Mouse (Mus musculus) CD4-positive helper T cell, adult 2 months (primary cell): ENCODE measurements around the gene Serp2.

Experiments
- DNase-seq: peaks from one replicate; pipeline ENCODE4 v3.0.0-alpha.2; 2012; ENCODE audit warnings: low read depth, missing footprints, low spot score

The Serp2 gene

DNA sequence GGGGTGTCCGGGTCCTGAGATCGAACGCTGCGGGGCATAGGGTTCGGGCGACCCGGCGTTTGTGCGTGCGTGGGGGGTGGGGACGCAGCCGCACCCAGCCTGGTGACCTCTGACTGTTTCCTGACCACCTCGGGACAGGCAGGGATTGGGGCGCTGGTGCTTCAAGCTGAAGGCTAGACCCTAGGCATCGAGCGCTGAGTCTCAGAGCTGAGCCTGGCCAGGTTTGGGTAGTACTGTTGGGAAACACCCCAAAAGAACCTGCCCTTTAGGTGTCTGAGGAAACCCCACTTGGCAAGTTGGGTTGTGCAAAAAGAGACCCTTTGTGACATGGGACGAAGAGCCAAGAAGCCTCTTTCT, at the start of gene Serp2:
Gene Serp2, minus strand, starts transcription at position 38 of the 357 bp plus-strand sequence.
- DNase-seq, result no peak

GRCm38 (mm10) chr14:76605931-76606534, 49.3 kb upstream of the Serp2 start:
- DNase-seq, result no peak

GRCm38 (mm10) chr14:76604012-76604411, 47.3 kb upstream of the Serp2 start:
- no peak for DNase-seq

- DNase-seq, result no peak
Observed at GRCm38 (mm10) chr14:76601654-76602053, 45.0 kb upstream of the Serp2 start.

- no peak for DNase-seq
Observed at GRCm38 (mm10) chr14:76600391-76600790, 43.7 kb upstream of the Serp2 start.

DNA sequence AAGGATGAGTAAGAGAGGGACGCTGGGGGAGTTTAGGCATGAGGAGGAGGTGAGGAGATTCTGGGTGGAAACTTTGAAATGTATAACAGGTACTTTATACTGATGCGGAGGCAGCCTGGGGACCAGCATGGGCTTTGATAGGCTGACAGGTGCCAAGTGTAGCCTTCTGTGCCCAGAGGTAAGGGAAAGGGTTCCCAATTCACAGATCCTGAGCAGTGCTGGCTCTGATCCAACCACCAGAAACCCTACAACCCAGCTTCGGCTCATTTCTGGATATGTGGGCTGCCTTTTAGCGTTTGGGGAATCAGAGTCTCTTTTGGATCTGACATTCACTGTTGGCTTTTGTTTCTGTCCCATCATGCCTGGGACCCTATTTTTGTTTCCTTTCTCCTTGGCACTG, 43.0 kb upstream of the Serp2 start:
- DNase-seq, result no peak

DNA sequence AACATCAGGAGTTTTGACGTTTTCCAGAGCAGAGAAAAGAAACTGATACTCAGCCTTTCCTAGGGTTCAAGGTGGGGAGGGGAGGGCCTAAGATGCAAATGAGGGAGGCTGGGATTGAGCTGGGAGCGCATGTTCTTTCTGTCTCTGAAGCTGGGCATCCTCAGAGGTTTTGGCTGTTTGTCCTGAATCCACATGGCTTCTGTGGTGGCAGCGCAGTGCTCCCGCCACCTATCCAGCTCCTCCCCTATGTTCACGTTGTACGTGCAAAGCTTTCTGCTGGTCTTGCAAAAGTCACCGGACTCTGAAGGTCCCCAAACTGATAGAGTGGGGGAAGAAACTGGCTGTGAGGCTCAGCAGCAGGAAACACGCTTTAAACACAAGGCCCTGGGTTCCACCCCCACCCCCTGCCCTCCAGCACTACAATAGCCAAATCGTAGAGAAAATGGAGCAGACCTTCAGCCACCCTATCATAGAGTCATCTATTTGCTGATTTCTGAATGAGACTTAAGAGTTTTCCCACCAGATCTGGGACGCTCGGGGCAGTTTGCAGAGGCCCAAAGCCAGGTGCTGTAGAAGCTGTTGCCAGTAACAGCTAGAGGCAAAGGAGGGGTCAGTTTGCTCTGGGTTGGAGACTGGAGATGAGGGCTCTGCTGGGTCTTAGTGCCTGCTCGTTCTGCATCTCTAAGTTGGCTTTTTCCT, 42.0 kb upstream of the Serp2 start:
- no peak for DNase-seq

GRCm38 (mm10) chr14:76597751-76598150, 41.1 kb upstream of the Serp2 start:
- DNase-seq, result no peak

DNA sequence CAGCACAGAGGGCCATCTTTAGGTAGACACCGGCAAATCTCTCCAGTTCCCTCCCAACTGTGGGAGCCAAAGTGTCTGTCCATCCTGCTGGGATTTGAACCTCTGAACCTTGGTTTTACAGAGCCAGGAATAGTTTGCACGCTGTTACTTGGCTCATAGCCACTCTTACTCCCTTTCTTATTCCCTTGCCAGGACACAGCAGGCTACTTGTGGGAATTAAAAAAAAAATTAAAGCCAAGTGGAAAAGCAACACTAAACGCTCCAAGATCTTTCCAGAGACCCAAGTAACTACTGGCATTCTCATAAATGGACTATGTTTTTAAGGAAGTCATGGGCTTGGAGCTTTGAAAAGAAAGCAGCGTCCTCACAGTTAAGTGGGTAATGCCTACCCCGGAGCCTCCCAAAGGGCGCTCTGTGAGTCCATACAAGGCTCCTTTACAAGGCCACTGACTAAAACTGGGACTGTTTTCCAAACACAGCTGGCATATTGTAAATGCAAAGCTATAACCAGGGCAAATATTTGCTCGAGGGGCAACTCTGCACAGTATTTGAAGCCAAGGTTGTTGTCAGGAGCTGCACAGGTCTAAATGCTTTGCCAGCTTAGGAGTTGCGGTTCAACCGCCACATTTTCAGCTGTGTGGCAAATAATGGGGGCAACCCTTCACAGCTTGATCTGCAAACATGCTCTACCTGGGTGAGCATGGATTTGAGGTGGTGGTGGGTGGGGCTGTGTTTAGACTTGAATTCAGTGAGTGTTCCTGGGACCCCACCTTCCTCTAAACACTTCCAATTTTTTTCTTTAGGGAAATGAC, 38.6 kb upstream of the Serp2 start:
- DNase-seq, result no peak

GRCm38 (mm10) chr14:76594351-76594885, 37.7 kb upstream of the Serp2 start:
- no peak for DNase-seq

DNA sequence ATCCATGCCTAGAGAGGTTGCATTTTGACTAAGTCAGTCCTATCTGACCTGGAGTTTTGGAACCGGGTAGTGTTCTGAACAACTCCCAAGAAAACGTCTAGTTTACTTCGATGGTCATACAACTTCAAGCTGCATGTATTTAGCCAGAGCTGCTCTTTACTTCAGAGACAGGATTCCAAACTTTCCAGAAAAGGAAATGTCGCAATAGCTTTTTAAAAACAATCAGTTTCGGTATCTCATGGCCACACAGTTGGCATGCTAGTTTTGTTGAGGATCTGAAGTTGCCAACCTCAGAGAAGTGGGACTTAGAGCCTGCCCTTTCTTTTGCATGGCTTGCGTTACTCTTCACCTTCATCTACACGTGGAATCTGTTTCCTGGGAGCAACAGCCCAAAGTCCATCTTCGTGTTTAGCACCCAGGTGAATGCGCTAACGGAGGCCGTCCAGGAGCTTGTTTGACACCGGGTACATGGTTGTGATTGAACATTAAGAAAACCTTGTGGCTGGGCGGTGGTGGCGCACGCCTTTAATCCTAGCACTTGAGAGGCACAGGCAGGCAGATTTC, 37.0 kb upstream of the Serp2 start:
- DNase-seq, result no peak

- DNase-seq, result no peak
Observed at GRCm38 (mm10) chr14:76592721-76593120, 36.0 kb upstream of the Serp2 start.

DNA sequence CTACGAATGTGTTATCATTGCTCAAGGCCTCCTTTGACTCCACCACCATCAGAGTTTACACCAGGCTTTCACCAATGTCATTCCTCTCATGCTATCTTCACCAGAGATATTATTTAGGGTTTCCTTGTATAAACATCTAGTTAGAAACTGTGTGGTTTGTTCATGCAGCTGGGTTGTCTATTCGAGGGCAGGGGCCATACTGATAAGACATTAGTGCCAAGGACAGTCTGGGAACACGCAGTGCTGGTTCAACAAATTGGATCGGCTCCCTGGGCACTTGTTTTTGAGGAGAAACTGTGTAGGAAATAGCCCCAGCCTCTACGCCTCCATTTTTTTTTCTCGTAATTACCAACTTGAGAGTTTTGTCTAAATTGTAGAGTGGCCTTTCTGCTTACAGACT, 35.4 kb upstream of the Serp2 start:
- DNase-seq, result no peak

GRCm38 (mm10) chr14:76590134-76590533, 33.4 kb upstream of the Serp2 start:
- no peak for DNase-seq

DNA sequence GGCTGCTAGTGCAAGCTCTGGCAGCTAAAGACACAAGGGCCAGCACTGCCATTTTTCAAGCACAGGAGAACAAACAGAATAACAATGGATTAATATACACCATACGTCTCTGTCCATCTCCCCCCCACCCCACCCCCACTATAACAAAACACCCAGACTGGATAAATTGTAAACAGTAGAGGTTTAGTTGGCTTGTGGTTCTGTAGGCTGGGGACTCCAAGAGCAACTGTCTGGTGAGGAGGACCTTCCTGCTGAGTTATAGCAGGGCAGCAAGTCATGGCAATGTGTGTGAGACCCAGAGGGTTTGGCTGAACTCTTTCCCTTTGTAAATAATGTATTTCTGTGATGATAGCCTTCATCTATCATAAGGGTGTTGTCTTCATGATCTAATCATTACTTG, 33.0 kb upstream of the Serp2 start:
- DNase-seq, result no peak

DNA sequence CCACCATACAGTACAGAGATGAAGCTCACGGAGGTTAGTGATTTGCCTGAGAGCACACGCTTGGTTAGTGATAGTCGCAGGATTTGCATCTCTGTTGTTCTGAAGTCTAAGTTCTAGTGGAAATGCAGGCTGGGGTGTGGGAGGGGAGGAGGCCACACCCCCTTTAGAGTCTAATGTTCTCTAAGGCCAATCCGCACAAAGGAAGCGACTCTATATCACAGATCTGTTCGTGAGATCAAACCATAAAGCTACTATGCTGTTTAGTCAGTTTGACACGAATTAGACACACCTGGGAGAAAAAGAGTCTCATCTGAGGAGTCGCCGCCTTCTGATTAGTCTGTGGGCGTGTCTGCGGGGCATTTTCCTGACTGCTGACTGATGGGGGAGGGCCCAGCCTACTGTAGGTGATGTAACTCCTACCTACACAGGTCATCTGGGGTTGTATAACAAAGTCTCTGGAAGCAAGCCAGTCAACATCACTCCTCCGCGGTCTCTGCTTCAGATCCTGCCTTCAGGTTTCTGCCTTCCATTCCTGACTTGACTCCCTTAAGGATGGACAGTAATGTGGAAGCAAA, 29.2 kb upstream of the Serp2 start:
- DNase-seq, result no peak

GRCm38 (mm10) chr14:76583985-76584384, 27.3 kb upstream of the Serp2 start:
- no peak for DNase-seq

DNA sequence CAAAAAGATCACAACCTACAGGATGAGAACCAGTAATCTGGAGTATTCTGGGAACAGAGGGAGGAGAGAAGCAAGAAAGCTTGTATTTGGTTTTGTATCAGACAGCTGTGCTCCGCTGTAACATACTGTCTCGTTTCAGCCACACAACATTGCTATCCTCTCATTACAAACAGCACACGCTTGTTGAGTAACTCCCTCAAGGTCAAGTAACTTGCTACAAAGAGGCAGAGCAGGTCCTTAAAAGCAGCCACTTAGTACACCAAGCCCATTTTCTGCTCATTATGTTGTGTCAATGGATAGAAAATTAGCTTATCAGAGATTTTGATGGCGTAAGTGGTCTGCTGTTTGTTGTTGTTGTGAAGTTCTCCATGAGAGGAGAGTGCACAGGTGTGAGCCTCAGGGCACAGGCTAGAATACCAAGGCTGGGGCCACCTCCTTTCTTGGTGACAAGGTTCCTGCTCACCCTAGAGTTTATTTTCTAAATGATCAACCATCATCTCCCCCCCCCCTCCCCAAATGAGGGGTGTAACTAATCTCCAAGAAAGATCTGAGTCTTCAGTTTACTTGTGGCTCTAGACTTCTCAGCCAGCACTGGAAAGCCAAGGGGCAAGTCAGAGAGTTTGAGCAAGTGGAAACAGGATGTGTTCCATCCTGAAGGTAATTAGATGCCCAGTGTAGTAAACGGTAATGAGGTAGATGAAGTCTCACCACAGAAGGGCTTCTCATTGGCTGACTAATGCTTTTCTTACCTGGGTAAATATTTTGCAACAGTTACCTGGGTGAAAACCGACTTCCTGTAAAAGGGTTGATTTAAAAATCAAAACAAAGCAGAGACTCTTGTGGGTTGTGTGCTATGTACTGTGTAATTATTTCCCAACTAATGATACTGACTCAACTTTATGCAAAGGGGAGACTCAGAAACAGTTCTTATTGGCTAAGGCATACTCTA, 25.6 kb upstream of the Serp2 start:
- DNase-seq, result peak; percentile 45

DNA sequence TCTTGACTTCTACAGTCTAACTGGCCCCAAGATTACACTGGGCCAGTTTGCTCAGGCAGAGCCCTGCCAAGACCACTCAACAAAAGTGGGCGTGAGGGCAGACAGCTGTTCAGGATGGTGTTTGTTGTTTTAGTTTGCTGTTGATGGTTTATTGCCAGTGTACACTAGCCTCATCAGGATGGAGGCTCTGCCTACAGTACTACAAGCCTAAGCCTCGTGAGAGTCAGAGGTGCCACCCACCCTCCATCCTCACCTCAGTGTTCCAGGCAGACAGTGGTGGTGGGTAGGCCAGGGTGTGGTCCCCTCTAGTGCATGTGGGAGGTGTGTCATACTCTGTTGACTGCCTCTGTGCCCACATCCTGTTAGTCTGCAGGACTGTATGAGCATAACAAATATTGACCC, 23.0 kb upstream of the Serp2 start:
- DNase-seq, result peak; percentile 63

GRCm38 (mm10) chr14:76577840-76578239, 21.2 kb upstream of the Serp2 start:
- DNase-seq, result no peak

- DNase-seq, result peak; percentile 27
Observed at GRCm38 (mm10) chr14:76570292-76570691, 13.6 kb upstream of the Serp2 start.
